Mouse (Mus musculus) bone marrow, adult 2 months (tissue): ENCODE measurements around the gene Slc38a4.

ENCODE experiments used
- CTCF ChIP-seq: fragments of 200-500 bp; IDR thresholded peaks from 2 replicates; pipeline ENCODE4 v1.5.1; 2011; ENCODE audit warnings: low read length, control low read depth; ENCODE audit not compliant: control insufficient read depth, insufficient read depth
- POLR2A ChIP-seq: fragments of 200-500 bp; IDR thresholded peaks from 2 replicates; pipeline ENCODE4 v1.6.1; 2011; ENCODE audit warnings: low read depth, mild to moderate bottlenecking, control low read depth, low read length, borderline replicate concordance; ENCODE audit not compliant: control insufficient read depth

DNA sequence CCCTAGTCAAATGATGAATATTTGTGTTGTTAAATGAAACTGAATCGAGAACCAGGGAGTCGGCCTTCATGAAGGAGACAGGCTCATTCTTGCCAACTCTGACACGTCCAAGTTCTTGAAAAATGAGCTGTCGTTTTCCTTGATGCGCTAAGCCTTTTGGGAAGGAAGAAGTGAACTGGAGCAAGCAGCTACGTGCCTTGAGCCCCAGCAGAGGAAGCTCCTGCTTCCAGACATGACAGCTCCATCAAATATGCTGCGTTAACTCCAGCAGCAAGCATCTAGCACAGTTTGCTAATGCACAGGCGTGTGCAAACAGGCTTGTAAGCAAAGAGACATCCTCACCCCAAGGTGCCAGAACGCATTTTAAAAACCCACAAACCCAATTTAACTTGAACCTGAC, 80.6 kb downstream of the Slc38a4 start:
- TF ChIP-seq CTCF, result no peak
- TF ChIP-seq POLR2A, result no peak
